Mouse (Mus musculus) kidney, adult 18-20 months (tissue): Measurements from ENCODE around the gene Cntn5.

Source experiments
- DNase-seq: peaks from one replicate; pipeline ENCODE4 v3.0.0; 2021

The Cntn5 gene

GRCm38 (mm10) chr9:10904616-10905363, at the start of gene Cntn5:
Gene Cntn5 (minus strand): TSS chr9:10904775.
- no peak for DNase-seq

- no peak for DNase-seq
Measured at GRCm38 (mm10) chr9:10950470-10950869, 45.9 kb upstream of the Cntn5 start.

- peak; percentile 37 for DNase-seq
Measured at GRCm38 (mm10) chr9:10909573-10909972, 5.0 kb upstream of the Cntn5 start.

- DNase-seq, result no peak
Measured at GRCm38 (mm10) chr9:10905696-10906095, 1.1 kb upstream of the Cntn5 start.

- DNase-seq, result no peak
Measured at GRCm38 (mm10) chr9:10879758-10880157, 24.8 kb downstream of the Cntn5 start.

- no peak for DNase-seq
Measured at GRCm38 (mm10) chr9:10873881-10874280, 30.7 kb downstream of the Cntn5 start.

GRCm38 (mm10) chr9:10856204-10856892, 48.2 kb downstream of the Cntn5 start:
- no peak for DNase-seq

GRCm38 (mm10) chr9:10816711-10817110, 87.9 kb downstream of the Cntn5 start:
- no peak for DNase-seq

GRCm38 (mm10) chr9:10797158-10797557, 107.4 kb downstream of the Cntn5 start:
- DNase-seq, result no peak

GRCm38 (mm10) chr9:10795102-10795501, 109.5 kb downstream of the Cntn5 start:
- DNase-seq, result no peak

- DNase-seq, result no peak
Measured at GRCm38 (mm10) chr9:10731878-10732277, 172.7 kb downstream of the Cntn5 start.

GRCm38 (mm10) chr9:10724191-10724590, 180.4 kb downstream of the Cntn5 start:
- DNase-seq, result no peak

GRCm38 (mm10) chr9:10722121-10722520, 182.5 kb downstream of the Cntn5 start:
- DNase-seq, result no peak

- no peak for DNase-seq
Measured at GRCm38 (mm10) chr9:10718986-10719385, 185.6 kb downstream of the Cntn5 start.

GRCm38 (mm10) chr9:10713641-10714040, 190.9 kb downstream of the Cntn5 start:
- DNase-seq, result no peak

- no peak for DNase-seq
Measured at GRCm38 (mm10) chr9:10681646-10682045, 222.9 kb downstream of the Cntn5 start.

- DNase-seq, result no peak
Measured at GRCm38 (mm10) chr9:10681181-10681580, 223.4 kb downstream of the Cntn5 start.

- no peak for DNase-seq
Measured at GRCm38 (mm10) chr9:10668676-10669075, 235.9 kb downstream of the Cntn5 start.

GRCm38 (mm10) chr9:10667438-10667837, 237.1 kb downstream of the Cntn5 start:
- no peak for DNase-seq

- no peak for DNase-seq
Measured at GRCm38 (mm10) chr9:10665756-10666155, 238.8 kb downstream of the Cntn5 start.

- no peak for DNase-seq
Measured at GRCm38 (mm10) chr9:10663101-10663500, 241.5 kb downstream of the Cntn5 start.

- DNase-seq, result no peak
Measured at GRCm38 (mm10) chr9:10659478-10659877, 245.1 kb downstream of the Cntn5 start.

GRCm38 (mm10) chr9:10658086-10658485, 246.5 kb downstream of the Cntn5 start:
- DNase-seq, result no peak

- no peak for DNase-seq
Measured at GRCm38 (mm10) chr9:10657144-10657748, 247.3 kb downstream of the Cntn5 start.
